Mouse (Mus musculus) midbrain, embryonic 14.5 days (tissue): ENCODE measurements at regions not wholly inside any gene's neighbourhood (a gene's known extent, or its start where the extent isn't known, plus 50 kb on each side); places are given as distances from the start of the nearest gene placed in this dataset.

Experiments
- ATAC-seq: fragments of 200-750 bp; cut with Nextera tagmentation; 2 replicates; pipeline ENCODE4 v1.8.0; 2017; ENCODE audit warnings: moderate number of reproducible peaks, moderate library complexity; ENCODE audit not compliant: low FRiP score, low TSS enrichment
- DNase-seq: peaks from one replicate; pipeline ENCODE4 v3.0.0-alpha.2; 2015
- H3K27ac ChIP-seq: fragments of 300-500 bp; sonication (generic); replicated peaks from 2 replicates; pipeline ENCODE4 v1.5.1; 2014; ENCODE audit warnings: mild to moderate bottlenecking, low read depth, low read length, moderate library complexity
- H3K27me3 ChIP-seq: fragments of 300-500 bp; sonication (generic); 2 replicates; pipeline ENCODE4 v1.6.1; 2014; ENCODE audit warnings: low read length, control low read depth, mixed read lengths; ENCODE audit not compliant: control insufficient read depth, insufficient read depth
- H3K36me3 ChIP-seq: fragments of 300-500 bp; sonication (generic); 2 replicates; pipeline ENCODE4 v1.6.1; 2014; ENCODE audit warnings: low read length, control low read depth; ENCODE audit not compliant: control insufficient read depth, insufficient read depth
- H3K4me1 ChIP-seq: fragments of 300-500 bp; sonication (generic); 2 replicates; pipeline ENCODE4 v1.6.1; 2014; ENCODE audit warnings: mild to moderate bottlenecking, antibody characterized with exemption, low read length, control low read depth; ENCODE audit not compliant: control insufficient read depth, insufficient read depth
- H3K4me2 ChIP-seq: fragments of 300-500 bp; sonication (generic); 2 replicates; pipeline ENCODE4 v1.6.1; 2014; ENCODE audit warnings: mild to moderate bottlenecking, low read length, moderate library complexity
- H3K4me3 ChIP-seq: fragments of 300-500 bp; sonication (generic); replicated peaks from 2 replicates; pipeline ENCODE4 v1.5.1; 2014; ENCODE audit warnings: low read depth, low read length
- H3K9ac ChIP-seq: fragments of 300-500 bp; sonication (generic); replicated peaks from 2 replicates; pipeline ENCODE4 v1.6.1; 2014; ENCODE audit warnings: mild to moderate bottlenecking, low read length, moderate library complexity
- H3K9me3 ChIP-seq: fragments of 300-500 bp; sonication (generic); 2 replicates; pipeline ENCODE4 v1.6.1; 2016; ENCODE audit warnings: low read length, control low read depth, mixed read lengths; ENCODE audit not compliant: control insufficient read depth
- WGBS: fragments of 180-500 bp; shearing (Covaris S2); extraction: QIAGEN DNeasy Blood & Tissue Kit; methylation state at CpG from one replicate; pipeline ENCODE4 v1.1.7; 2014; 5-methylcytosine and 5-hydroxymethylcytosine counted together

DNA sequence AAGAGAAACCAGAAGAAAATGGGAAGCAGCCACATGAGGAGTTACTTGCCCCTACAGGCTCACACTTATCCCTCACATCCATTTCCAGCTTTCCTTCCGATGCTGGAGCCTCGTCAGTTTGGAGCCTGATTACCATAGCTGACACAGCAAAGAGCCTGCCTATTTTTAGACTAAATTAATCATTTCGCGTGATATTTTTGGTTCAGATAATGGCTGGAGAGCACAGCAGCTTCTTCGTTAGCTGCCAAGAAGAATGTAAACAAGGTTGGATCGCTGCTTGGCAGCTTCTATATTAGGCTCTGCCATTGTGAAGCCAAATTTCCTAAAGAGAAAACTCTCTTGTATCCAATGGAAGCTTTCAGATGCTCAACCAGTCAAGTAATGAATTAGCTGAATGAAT is 676.9 kb upstream of the A1bg start:
- Histone ChIP-seq H3K4me2 (no peak overlapping the region), H3K4me3 (no peak overlapping the region), H3K36me3 (no peaks in the 10 kb centered on the region), H3K27ac (no peak overlapping the region), H3K9ac (no peak overlapping the region), H3K4me1 (no peaks in the 10 kb centered on the region), H3K27me3 (no peaks in the 10 kb centered on the region), H3K9me3 (no peaks in the 10 kb centered on the region)
- whole genome bisulfite sequencing = 82% methylated on average over 6 of the region's 6 CpGs
- DNase-seq (no peak), ATAC-seq (no peak)

DNA sequence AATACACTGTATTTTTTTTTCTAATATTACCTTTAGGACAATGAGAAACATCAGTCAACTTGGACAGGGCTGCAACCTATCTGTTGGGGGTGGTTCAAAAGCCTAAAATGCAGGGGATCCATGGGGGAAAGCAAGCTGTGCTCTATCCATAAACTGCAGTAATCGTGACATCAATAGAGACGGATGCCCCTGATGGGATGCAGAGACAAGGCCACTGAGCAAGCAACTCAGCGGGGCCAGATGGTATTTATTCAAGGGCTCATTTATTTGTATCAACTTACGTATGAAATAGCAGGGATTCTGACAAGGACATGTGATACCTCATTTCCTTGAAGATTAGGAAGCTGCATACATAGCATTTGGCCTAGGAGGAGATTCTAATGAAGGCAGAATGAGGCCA is 673.5 kb upstream of the A1bg start:
- H3K36me3 ChIP-seq = no peaks in the 10 kb centered on the region
- WGBS = 63% methylated on average over 4 of the region's 4 CpGs
- H3K9ac ChIP-seq = no peak overlapping the region
- H3K4me3 ChIP-seq = no peak overlapping the region
- H3K27me3 ChIP-seq = no peaks in the 10 kb centered on the region
- DNase-seq (peak; percentile 7), ATAC-seq (no peak)
- H3K27ac ChIP-seq = no peak overlapping the region
- no peaks in the 10 kb centered on the region for H3K4me1 ChIP-seq
- H3K9me3 ChIP-seq = no peaks in the 10 kb centered on the region
- H3K4me2 ChIP-seq = no peak overlapping the region

DNA sequence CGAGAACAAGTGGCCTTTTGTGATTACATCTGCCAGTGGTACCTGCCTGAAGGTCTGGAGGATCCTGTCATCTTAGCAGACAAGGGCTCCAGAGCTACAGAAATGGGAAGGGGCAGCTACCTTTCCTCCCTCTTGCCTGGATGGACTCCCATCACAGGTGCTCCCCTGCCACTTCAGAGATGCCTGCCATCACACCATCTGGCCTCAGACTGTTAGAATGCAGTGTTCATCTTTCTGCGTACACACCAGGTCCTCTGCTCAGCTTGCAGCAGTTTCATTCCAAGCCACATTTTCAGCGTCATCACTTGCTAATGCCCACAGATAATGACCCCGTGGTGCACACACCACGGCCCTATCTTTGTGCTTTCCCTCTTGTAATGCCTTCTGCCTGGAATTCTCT is 666.1 kb upstream of the A1bg start:
- ATAC-seq = no peak
- no peak for DNase-seq
- Histone ChIP-seq H3K9me3 (no peaks in the 10 kb centered on the region), H3K4me1 (no peaks in the 10 kb centered on the region), H3K9ac (no peak overlapping the region), H3K4me3 (no peak overlapping the region), H3K27me3 (no peaks in the 10 kb centered on the region), H3K36me3 (no peaks in the 10 kb centered on the region), H3K27ac (no peak overlapping the region), H3K4me2 (no peak overlapping the region)
- WGBS = 85% methylated on average over 5 of the region's 5 CpGs

DNA sequence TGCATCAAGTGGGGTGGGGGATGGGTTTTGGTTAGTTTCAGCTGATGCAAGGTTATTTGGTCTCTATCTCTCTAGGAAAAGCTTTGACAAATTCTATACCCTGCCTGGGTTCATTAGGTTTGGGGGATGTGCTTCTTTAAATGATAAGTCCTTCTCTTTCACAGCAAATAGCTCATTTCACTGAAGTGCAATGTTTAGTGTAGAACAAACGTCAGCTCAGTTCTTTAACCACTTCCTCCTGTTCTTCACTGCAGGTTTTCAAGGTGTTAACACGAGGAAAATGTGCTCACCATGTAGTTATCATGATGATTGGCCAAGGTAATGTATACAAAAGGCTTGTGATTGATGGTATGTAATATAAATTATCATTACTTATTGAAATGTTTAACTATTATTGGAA is 659.5 kb upstream of the A1bg start:
- DNase-seq = no peak
- no peak for ATAC-seq
- Histone ChIP-seq H3K4me1 (no peaks in the 10 kb centered on the region), H3K4me3 (no peak overlapping the region), H3K9ac (no peak overlapping the region), H3K9me3 (no peaks in the 10 kb centered on the region), H3K27me3 (no peaks in the 10 kb centered on the region), H3K36me3 (no peaks in the 10 kb centered on the region), H3K4me2 (no peak overlapping the region), H3K27ac (no peak overlapping the region)
- WGBS = 69% methylated on average over 2 of the region's 2 CpGs

DNA sequence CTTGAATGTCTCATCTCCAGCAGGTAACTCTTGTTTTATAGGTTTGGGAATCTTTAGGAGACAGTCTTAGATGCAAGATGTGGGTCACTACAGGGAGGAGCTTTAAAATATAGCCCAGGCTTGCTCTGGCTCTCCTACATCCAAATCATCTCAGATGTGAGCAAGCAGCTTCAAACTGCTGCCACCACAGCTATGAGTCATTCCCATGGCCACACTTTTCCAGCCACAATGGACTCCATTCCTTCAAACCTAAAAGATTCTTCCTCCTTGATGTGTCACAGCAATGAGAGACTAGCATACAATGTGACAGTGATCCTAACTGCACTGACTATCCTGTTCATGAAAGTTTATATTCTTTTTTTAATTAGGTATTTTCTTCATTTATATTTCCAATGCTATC is 640.5 kb upstream of the A1bg start:
- H3K9ac ChIP-seq = no peak overlapping the region
- no peak for ATAC-seq

DNA sequence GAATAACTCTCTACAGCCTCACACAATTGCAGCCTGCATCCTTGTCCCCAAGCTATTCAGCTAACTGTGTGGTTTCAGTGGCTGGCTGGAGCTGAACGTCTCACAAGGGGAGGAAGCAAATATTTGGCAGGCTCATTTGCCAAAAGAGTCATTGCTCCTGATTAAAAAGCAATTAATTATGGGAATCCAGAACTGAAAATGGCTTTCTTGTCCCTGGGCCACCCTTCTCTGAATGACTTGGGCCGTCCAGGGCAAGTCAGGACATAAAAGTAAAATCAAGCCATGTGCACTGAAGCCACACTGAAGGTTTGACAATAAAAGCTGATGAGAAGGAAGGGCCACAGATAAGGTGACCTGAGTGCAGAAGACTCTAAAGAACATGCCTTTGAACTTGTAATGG is 639.4 kb upstream of the A1bg start:
- Histone ChIP-seq H3K27ac (no peak overlapping the region), H3K4me2 (no peak overlapping the region), H3K4me3 (no peak overlapping the region), H3K27me3 (no peaks in the 10 kb centered on the region), H3K9ac (no peak overlapping the region), H3K9me3 (no peaks in the 10 kb centered on the region), H3K4me1 (no peaks in the 10 kb centered on the region), H3K36me3 (no peaks in the 10 kb centered on the region)
- 51% methylated on average over 2 of the region's 2 CpGs for WGBS
- no peak for ATAC-seq
- DNase-seq = no peak

More for the DNA sequence above, 640.5 kb upstream of the A1bg start:
- no peaks in the 10 kb centered on the region for H3K9me3 ChIP-seq
- H3K27ac ChIP-seq = no peak overlapping the region
- no peak for DNase-seq
- no peak overlapping the region for H3K4me3 ChIP-seq
- no peak overlapping the region for H3K4me2 ChIP-seq
- no peaks in the 10 kb centered on the region for H3K36me3 ChIP-seq
- H3K4me1 ChIP-seq = no peaks in the 10 kb centered on the region
- H3K27me3 ChIP-seq = no peaks in the 10 kb centered on the region

DNA sequence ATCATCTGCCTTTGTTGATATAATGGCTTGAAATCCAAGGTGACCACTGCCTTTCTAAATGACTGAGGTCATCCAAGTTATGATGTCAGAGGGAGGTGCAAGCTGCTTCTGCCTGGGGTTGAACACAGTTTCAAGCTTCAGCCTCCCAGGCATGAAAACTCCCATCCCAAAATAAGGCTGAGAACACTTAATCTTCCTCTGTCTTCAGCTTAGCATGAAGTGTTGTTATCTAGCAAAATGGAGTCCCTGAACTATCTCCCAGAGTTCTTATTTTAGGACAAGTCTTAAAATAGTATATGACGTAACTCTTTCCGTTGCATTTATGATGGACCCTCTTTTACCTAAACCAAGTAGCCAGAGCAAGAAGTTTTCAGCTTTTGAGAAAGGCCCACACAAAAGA is 631.1 kb upstream of the A1bg start:
- no peak for DNase-seq
- Histone ChIP-seq H3K9ac (no peak overlapping the region), H3K4me2 (no peak overlapping the region), H3K27ac (no peak overlapping the region), H3K4me1 (no peaks in the 10 kb centered on the region), H3K9me3 (no peaks in the 10 kb centered on the region), H3K4me3 (no peak overlapping the region), H3K27me3 (no peaks in the 10 kb centered on the region), H3K36me3 (no peaks in the 10 kb centered on the region)
- ATAC-seq = no peak
- WGBS = 96% methylated on average over 2 of the region's 2 CpGs

DNA sequence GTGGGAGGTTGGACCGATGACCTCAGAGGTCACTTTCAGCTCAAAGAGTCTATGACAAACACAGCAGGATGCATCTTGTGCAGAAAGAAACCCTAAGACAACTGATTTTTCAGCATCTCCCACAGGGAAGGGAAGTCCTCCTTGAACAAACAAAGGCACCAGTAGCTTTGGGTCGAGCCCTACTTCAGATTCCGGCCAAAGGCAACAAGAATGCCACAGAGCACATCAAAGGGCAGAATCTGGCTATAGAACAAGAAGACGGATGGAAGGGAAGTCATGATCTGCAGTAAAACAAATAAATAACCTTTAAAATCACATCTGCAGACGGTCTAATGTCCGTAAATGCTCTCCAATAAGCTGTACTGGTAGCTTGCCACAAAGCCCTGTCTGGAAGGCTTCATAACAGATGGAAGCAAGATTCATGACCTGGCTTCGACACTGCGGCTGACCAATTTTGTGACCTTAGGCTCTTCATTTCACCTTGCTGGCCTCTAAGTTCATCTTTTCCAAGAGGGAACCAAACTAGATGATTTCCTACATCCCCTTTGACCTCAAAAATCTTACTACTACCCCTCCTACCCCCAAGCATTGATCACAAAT is 630.4 kb upstream of the A1bg start:
- WGBS = 46% methylated on average over 8 of the region's 8 CpGs
- ATAC-seq (no peak), DNase-seq (peak; percentile 24)
- H3K4me1 ChIP-seq = no peaks in the 10 kb centered on the region
- H3K27ac ChIP-seq = no peak overlapping the region
- no peaks in the 10 kb centered on the region for H3K36me3 ChIP-seq
- H3K9ac ChIP-seq = no peak overlapping the region
- no peak overlapping the region for H3K4me3 ChIP-seq
- H3K4me2 ChIP-seq = no peak overlapping the region
- H3K27me3 ChIP-seq = no peaks in the 10 kb centered on the region
- H3K9me3 ChIP-seq = no peaks in the 10 kb centered on the region

DNA sequence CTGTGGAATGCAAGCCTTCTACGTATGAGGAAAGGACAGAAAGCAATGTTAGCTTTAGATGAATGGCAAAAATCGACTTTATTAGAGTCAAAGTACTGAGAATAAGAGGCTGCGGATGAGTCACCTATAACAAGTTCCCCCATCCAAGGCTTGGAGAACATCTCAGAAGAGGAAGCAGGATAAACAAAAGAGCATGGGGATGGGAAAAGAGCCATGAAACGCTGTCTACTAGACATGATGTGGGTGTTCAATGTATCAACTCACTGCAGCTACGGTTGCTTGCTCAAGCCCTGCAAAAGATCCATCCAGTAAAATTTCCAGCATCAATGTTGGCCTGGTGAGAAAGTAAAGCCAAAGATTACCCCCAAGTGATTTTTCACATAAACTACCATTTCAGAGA is 628.4 kb upstream of the A1bg start:
- Histone ChIP-seq H3K4me2 (no peak overlapping the region), H3K36me3 (no peaks in the 10 kb centered on the region), H3K4me1 (no peaks in the 10 kb centered on the region), H3K9me3 (no peaks in the 10 kb centered on the region), H3K4me3 (no peak overlapping the region), H3K27ac (no peak overlapping the region), H3K9ac (no peak overlapping the region), H3K27me3 (no peaks in the 10 kb centered on the region)
- ATAC-seq (no peak), DNase-seq (no peak)
- WGBS = 89% methylated on average over 5 of the region's 5 CpGs
